Mouse (Mus musculus) urinary bladder, postnatal 10 days (tissue): Measurements from ENCODE around the gene Klb.

Experiments
- DNase-seq: peaks from one replicate; pipeline ENCODE4 v3.0.0; 2022; ENCODE audit warnings: low spot score

Gene Klb

DNA sequence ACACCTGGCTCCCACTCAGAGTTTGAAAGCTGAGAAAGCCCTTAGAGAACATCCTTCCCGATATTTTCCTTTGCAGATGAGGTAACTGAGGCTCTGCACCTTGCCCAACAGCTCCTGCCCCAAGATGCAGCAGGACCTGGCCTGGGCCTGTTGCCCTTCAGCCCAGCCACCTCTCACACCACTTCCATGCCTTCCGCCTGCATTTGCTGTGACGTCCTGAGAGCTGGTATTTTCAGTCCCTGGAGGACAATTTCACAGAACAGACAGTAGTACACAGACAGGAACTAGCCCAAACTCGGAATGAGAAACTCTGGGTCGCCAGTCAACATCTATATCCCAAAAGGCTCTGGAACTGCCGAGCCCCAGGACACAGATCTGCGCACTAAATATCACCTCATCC lies 26.6 kb downstream of the Klb start:
- DNase-seq: no peak

DNA sequence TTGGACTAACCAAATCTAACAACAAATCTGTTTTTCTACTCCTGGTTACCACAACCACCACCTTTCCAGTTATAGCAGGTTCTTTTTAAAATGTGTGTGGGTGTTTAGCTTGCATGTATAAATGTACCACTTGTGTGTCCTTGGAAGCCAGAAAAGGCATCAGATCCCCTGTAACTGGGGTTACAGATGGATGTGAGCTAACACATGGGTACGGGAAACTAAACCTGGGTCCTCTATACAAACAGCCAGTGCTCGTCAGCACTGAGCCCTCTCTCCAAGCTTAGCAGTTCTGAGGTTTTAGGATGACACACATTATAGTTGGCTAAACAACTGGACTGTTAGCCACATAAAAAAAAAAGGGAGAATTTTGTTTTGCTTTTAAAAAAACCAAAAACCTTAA lies 37.6 kb downstream of the Klb start:
- no peak for DNase-seq

DNA sequence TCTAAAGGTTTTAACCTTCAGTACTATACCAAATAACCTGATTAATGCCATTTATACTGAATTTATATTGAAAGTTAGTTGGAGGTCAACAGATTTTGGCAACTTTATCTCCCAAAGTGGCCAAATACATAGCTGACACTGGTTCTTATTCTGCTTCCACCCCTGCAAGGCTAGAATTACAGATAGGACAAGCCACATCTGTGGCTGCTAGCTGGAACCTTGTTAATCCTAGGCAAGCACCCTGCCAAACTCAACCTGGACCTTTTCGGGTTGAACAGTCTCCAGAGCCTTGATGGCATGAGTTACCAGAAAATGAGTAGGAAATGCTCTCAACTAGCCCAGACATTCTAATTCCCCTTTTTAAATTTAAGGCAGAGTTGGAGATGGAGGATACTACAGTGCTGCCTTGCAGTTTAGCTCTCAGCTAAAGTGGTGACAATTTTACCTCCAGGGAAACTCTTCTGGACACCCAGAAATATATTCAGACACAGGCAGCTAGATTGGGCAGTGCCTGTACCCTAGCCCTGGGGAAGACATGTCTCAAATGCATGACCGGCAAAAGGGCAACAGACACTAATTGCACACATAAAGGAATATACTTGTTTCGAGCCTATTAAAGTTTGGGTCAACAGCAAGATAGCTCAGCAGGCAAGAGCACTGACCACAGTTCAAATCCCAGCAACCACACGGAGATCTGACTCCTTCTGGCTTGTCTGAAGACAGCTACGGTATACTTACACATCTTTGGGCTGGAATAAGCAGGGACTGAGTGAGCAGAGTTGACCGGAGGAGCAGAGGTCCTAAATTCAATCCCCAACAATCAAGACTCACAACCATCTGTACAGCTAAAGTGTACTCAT lies 39.1 kb downstream of the Klb start:
- DNase-seq: no peak

GRCm38 (mm10) chr5:65390648-65391644 lies 42.8 kb downstream of the Klb start, which contains the start of the genes Rpl9 and Lias:
Gene Rpl9, minus strand, starts transcription at chr5:65391444.
Gene Lias, plus strand, starts transcription at chr5:65391497.
- DNase-seq: peak; percentile 98

DNA sequence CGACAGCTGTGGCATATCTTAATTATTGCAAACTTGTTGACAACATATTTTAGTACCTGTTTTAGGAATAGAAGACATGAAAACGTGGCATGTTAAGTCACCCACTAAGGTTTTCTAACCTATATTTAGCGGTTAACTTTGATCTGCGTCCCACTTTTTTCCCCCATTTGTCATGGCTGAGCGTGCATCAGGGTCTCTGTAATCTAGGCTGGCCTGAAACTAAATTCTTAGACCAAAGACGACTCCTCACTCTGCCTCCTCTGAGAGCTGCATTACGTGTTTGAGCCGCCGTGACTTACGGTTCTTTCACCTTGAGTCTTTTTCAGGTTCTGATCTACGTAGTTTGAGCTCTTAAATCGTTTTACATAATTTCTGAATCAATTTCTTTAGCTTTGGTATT lies 43.6 kb downstream of the Klb start:
- no peak for DNase-seq

- no peak for DNase-seq
These were observed 46.3 kb downstream of the Klb start for GRCm38 (mm10) chr5:65394425-65394824.

DNA sequence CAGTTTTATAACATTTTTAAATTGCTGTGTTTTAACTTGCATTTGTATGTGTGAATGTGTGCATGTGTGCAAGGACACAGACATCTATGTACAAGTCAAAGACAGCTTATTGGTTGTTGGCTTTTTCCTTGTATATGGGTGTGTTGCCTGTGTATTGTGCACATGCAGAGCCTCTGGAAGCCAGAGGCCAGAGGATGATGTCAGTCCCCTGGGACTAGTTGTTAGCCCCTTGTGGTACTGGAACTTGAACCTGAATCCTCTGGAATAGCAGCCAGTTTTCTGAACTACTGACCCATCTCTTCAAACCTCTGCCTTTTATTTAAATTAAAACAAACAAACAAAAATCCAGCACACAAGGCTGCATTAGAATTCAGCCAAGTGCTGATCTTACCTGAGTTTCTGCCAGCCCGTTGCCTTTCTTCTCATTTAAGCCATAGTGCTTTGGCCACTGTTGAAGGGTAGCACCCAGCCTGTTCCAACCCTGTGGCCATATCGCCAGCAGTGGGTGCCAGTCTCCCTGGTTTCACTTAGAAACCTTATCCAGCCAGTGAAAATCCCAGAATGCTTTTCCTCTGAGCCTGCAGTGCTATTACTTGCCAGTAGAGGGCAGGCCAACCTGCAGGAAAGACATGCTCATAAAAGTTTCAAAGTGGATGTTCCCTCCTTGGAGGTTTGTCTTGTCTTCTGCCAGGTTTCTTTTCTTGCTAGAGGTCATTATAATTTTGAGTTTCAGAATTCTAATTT lies 53.3 kb downstream of the Klb start:
- DNase-seq: peak; percentile 49

- no peak for DNase-seq
These were observed 59.9 kb downstream of the Klb start for GRCm38 (mm10) chr5:65407989-65408388.

- DNase-seq: no peak
These were observed 67.7 kb downstream of the Klb start for GRCm38 (mm10) chr5:65415653-65416458.

- no peak for DNase-seq
These were observed 71.0 kb downstream of the Klb start for GRCm38 (mm10) chr5:65419136-65419535.

DNA sequence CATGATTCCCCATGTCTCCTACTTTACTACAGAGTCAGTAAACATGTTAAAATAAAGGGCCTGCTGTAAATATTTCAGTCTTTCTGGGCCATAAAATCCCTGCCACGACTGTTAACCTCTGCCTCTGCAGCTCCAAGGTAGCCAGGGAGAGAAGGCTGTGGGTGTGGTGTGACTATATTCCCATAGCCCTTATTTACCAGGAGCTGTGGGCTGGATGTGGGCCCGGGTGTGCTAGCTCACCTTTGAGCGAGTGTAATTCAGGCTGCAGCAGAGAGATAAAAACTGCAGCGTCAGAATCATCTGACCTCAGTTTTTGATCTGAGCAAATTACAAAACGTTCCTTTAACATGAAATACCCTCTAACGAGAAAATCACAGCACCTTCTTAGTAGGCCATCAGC lies 72.7 kb downstream of the Klb start:
- DNase-seq: no peak

GRCm38 (mm10) chr5:65422803-65423202 lies 74.7 kb downstream of the Klb start:
- DNase-seq: no peak

- DNase-seq: no peak
These were observed 76.1 kb downstream of the Klb start for GRCm38 (mm10) chr5:65424215-65424614.

DNA sequence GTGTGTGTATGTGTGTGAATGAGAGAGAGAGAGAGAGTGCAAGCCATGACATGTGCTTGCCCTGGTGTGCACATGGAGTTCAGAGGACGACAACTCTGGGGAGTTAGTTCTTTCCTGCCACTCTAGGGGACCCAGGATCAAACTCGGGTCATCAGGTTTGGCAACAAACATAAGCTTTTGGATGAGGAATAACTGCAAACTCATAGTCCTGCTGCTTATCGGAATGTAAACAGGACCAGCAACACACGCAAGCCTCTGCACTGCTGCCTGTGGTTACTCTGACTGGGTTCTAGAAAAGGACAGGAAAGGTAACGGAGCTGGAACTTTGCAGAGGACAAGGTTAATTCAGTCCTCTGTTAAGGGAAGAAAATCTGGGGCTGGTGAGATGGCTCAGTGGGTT lies 77.1 kb downstream of the Klb start:
- no peak for DNase-seq

- DNase-seq: no peak
These were observed 80.2 kb downstream of the Klb start for GRCm38 (mm10) chr5:65428321-65428720.

- no peak for DNase-seq
These were observed 81.3 kb downstream of the Klb start for GRCm38 (mm10) chr5:65429441-65429840.
